Mouse (Mus musculus): ENCODE results near the gene Nisch. TPM values are rescaled to one million over a fixed set of nuclear protein-coding genes. Genes with fewer than 3 reads are reported as not detected.

The Nisch gene
- polyA plus RNA-seq, 1 experiment from 2014 or later: 291 TPM

- H3K4me1 ChIP-seq (ENCODE audit: control insufficient read depth, insufficient read depth, low read length): peaks cover 9% of the 10 kb centered on the region
- H3K9ac ChIP-seq (ENCODE audit: low read length): no peak overlapping the region
- WGBS: 89% methylated on average over 7 of the region's 7 CpGs
- H3K36me3 ChIP-seq (ENCODE audit: control insufficient read depth, insufficient read depth, low read length): peaks cover 17% of the 10 kb centered on the region
- ATAC-seq (ENCODE audit: insufficient read depth, low FRiP score): no peak
- no peaks in the 10 kb centered on the region for H3K9me3 ChIP-seq (replicated peaks; ENCODE audit: control insufficient read depth, low read length)
- no peak overlapping the region for H3K4me3 ChIP-seq (replicated peaks; ENCODE audit: low read length)
- H3K27ac ChIP-seq (ENCODE audit: low read length): no peak overlapping the region
- no peak overlapping the region for H3K4me2 ChIP-seq (ENCODE audit: low read depth, low read length)
- no peaks in the 10 kb centered on the region for H3K27me3 ChIP-seq (ENCODE audit: control insufficient read depth, insufficient read depth, low read length)
These were observed 17.1 kb downstream of the Nisch start for GRCm38 (mm10) chr14:31199599-31199998.

GRCm38 (mm10) chr14:31197547-31198516, 18.9 kb downstream of the Nisch start:
- H3K4me3 ChIP-seq (replicated peaks; ENCODE audit: low read length): no peak overlapping the region
- H3K27ac ChIP-seq (ENCODE audit: low read length): no peak overlapping the region
- peaks cover 12% of the 10 kb centered on the region for H3K36me3 ChIP-seq (ENCODE audit: control insufficient read depth, insufficient read depth, low read length)
- no peak overlapping the region; the same call in 1 of the 2 replicates for H3K9ac ChIP-seq (ENCODE audit: low read length)
- no peaks in the 10 kb centered on the region for H3K27me3 ChIP-seq (ENCODE audit: control insufficient read depth, insufficient read depth, low read length)
- H3K4me2 ChIP-seq (ENCODE audit: low read depth, low read length): no peak overlapping the region
- no peak; the same call in 1 of the 2 replicates for ATAC-seq (ENCODE audit: insufficient read depth, low FRiP score)
- H3K4me1 ChIP-seq (ENCODE audit: control insufficient read depth, insufficient read depth, low read length): 0 out of 2 replicates have a peak, but pooled peaks cover 5% of the 10 kb centered on the region
- WGBS: 67% methylated on average over 16 of the region's 16 CpGs
- no peaks in the 10 kb centered on the region for H3K9me3 ChIP-seq (replicated peaks; ENCODE audit: control insufficient read depth, low read length)

DNA sequence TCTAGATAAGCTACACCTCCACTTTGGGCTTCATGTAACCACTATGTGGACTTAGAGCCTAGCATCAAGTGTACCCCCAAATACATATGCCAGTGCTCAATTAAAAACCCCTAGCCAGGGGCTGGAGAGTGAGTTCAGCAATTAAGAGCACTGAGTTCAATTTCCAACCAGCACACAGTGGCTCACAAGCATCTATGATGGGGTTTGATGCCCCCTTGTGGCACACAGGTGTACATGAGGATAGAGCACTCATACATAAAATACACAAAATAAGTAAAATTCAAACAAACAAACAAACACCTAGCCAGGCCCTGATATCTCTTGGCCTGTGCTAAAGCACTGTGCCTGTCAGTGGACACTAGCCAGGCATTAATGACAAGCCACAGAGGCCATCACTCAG, 20.8 kb downstream of the Nisch start:
- Histone ChIP-seq H3K27ac (ENCODE audit: low read length) (no peak overlapping the region), H3K9ac (ENCODE audit: low read length) (no peak overlapping the region; the same call in 1 of the 2 replicates), H3K4me1 (ENCODE audit: control insufficient read depth, insufficient read depth, low read length) (0 out of 2 replicates have a peak, but pooled peaks cover 5% of the 10 kb centered on the region), H3K9me3 (replicated peaks; ENCODE audit: control insufficient read depth, low read length) (no peaks in the 10 kb centered on the region), H3K4me2 (ENCODE audit: low read depth, low read length) (no peak overlapping the region), H3K4me3 (replicated peaks; ENCODE audit: low read length) (no peak overlapping the region), H3K27me3 (ENCODE audit: control insufficient read depth, insufficient read depth, low read length) (no peaks in the 10 kb centered on the region), H3K36me3 (ENCODE audit: control insufficient read depth, insufficient read depth, low read length) (0 out of 2 replicates have a peak, but pooled peaks cover 15% of the 10 kb centered on the region)
- peak; percentile 9; the same call in 1 of the 2 replicates for ATAC-seq (ENCODE audit: insufficient read depth, low FRiP score)

- Histone ChIP-seq H3K4me1 (ENCODE audit: control insufficient read depth, insufficient read depth, low read length) (0 out of 2 replicates have a peak, but pooled peaks cover 5% of the 10 kb centered on the region), H3K9me3 (replicated peaks; ENCODE audit: control insufficient read depth, low read length) (no peaks in the 10 kb centered on the region), H3K9ac (ENCODE audit: low read length) (no peak overlapping the region), H3K36me3 (ENCODE audit: control insufficient read depth, insufficient read depth, low read length) (0 out of 2 replicates have a peak, but pooled peaks cover 16% of the 10 kb centered on the region), H3K27me3 (ENCODE audit: control insufficient read depth, insufficient read depth, low read length) (no peaks in the 10 kb centered on the region), H3K4me2 (ENCODE audit: low read depth, low read length) (no peak overlapping the region), H3K4me3 (replicated peaks; ENCODE audit: low read length) (no peak overlapping the region), H3K27ac (ENCODE audit: low read length) (peak overlapping the region; percentile 21; the same call in 1 of the 2 replicates)
- WGBS: 90% methylated on average over 4 of the region's 4 CpGs
- ATAC-seq (ENCODE audit: insufficient read depth, low FRiP score): no peak
These were observed 21.2 kb downstream of the Nisch start for GRCm38 (mm10) chr14:31195521-31195920.

DNA sequence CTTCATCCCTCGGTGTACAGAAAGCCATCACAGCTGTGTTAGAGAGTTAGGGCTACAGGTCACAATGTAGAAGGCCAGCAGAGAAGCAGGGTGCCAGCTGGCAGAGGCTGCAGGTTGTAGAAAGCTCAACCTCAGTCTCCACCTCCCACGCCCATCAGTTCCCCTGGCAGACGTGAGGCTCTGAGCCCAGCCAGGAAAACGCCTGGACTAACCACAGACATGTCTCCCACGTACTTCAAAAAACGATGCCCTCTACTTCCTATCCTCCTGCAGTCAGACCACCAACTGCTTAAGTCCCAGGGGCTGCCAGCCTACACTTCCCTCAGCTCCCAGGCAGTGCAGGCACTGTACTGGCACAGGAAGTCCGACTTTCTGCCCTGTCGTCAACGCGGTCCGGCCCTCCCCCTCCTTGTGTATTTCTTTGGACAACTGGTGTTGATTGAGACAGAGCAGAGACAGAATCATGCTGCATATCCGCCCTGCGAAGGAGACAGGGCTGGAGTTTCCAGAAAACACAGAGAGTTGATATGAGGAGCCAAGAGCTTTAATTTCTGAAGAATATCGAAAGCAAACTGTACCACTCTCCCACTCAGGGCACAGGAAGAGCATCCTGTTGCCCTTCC, 21.7 kb downstream of the Nisch start:
- no peaks in the 10 kb centered on the region for H3K9me3 ChIP-seq (replicated peaks; ENCODE audit: control insufficient read depth, low read length)
- WGBS: 65% methylated on average over 14 of the region's 14 CpGs
- no peak overlapping the region for H3K4me2 ChIP-seq (ENCODE audit: low read depth, low read length)
- no peak overlapping the region for H3K9ac ChIP-seq (ENCODE audit: low read length)
- ATAC-seq (ENCODE audit: insufficient read depth, low FRiP score): peak; percentile 52; the same call in 1 of the 2 replicates
- H3K27ac ChIP-seq (ENCODE audit: low read length): peak overlapping the region; percentile 21; the same call in 1 of the 2 replicates
- H3K27me3 ChIP-seq (ENCODE audit: control insufficient read depth, insufficient read depth, low read length): no peaks in the 10 kb centered on the region
- no peak overlapping the region for H3K4me3 ChIP-seq (replicated peaks; ENCODE audit: low read length)
- H3K36me3 ChIP-seq (ENCODE audit: control insufficient read depth, insufficient read depth, low read length): peaks cover 21% of the 10 kb centered on the region
- 0 out of 2 replicates have a peak, but pooled peaks cover 5% of the 10 kb centered on the region for H3K4me1 ChIP-seq (ENCODE audit: control insufficient read depth, insufficient read depth, low read length)

DNA sequence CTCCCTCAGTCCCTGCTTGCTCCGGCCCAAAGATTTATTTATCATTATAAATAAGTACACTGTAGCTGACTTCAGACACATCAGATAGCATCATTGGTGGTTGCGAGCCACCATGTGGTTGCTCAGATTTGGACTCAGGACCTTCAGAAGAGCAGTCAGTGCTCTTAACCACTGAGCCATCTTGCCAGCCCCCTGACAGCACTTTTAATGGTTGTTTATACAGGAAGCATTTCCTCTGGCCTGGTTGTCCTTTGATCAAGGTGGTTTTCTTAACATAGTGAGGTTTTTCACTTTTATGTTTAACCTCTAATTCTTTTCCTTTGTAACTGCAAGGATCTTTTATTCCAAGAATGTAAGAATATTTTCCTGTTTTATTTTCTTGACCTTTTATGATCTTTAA, 22.3 kb downstream of the Nisch start:
- WGBS: 85% methylated on average over 2 of the region's 2 CpGs
- no peak for ATAC-seq (ENCODE audit: insufficient read depth, low FRiP score)
- Histone ChIP-seq H3K4me1 (ENCODE audit: control insufficient read depth, insufficient read depth, low read length) (0 out of 2 replicates have a peak, but pooled peaks cover 5% of the 10 kb centered on the region), H3K36me3 (ENCODE audit: control insufficient read depth, insufficient read depth, low read length) (peaks cover 22% of the 10 kb centered on the region), H3K4me3 (replicated peaks; ENCODE audit: low read length) (no peak overlapping the region), H3K27ac (ENCODE audit: low read length) (no peak overlapping the region), H3K9ac (ENCODE audit: low read length) (no peak overlapping the region), H3K9me3 (replicated peaks; ENCODE audit: control insufficient read depth, low read length) (no peaks in the 10 kb centered on the region), H3K4me2 (ENCODE audit: low read depth, low read length) (no peak overlapping the region), H3K27me3 (ENCODE audit: control insufficient read depth, insufficient read depth, low read length) (no peaks in the 10 kb centered on the region)

GRCm38 (mm10) chr14:31193791-31194190, 23.0 kb downstream of the Nisch start:
- H3K27ac ChIP-seq (ENCODE audit: low read length): no peak overlapping the region
- H3K4me2 ChIP-seq (ENCODE audit: low read depth, low read length): no peak overlapping the region
- ATAC-seq (ENCODE audit: insufficient read depth, low FRiP score): no peak
- H3K4me1 ChIP-seq (ENCODE audit: control insufficient read depth, insufficient read depth, low read length): 0 out of 2 replicates have a peak, but pooled peaks cover 5% of the 10 kb centered on the region
- H3K9ac ChIP-seq (ENCODE audit: low read length): no peak overlapping the region
- H3K9me3 ChIP-seq (replicated peaks; ENCODE audit: control insufficient read depth, low read length): no peaks in the 10 kb centered on the region
- no peaks in the 10 kb centered on the region for H3K27me3 ChIP-seq (ENCODE audit: control insufficient read depth, insufficient read depth, low read length)
- 76% methylated on average over 7 of the region's 7 CpGs for WGBS
- H3K36me3 ChIP-seq (ENCODE audit: control insufficient read depth, insufficient read depth, low read length): peaks cover 27% of the 10 kb centered on the region
- no peak overlapping the region for H3K4me3 ChIP-seq (replicated peaks; ENCODE audit: low read length)

GRCm38 (mm10) chr14:31191936-31192335, 24.8 kb downstream of the Nisch start:
- Histone ChIP-seq H3K4me1 (ENCODE audit: control insufficient read depth, insufficient read depth, low read length) (no peaks in the 10 kb centered on the region), H3K9me3 (replicated peaks; ENCODE audit: control insufficient read depth, low read length) (no peaks in the 10 kb centered on the region), H3K27ac (ENCODE audit: low read length) (no peak overlapping the region), H3K36me3 (ENCODE audit: control insufficient read depth, insufficient read depth, low read length) (peaks cover 44% of the 10 kb centered on the region), H3K9ac (ENCODE audit: low read length) (no peak overlapping the region), H3K4me3 (replicated peaks; ENCODE audit: low read length) (no peak overlapping the region), H3K4me2 (ENCODE audit: low read depth, low read length) (no peak overlapping the region), H3K27me3 (ENCODE audit: control insufficient read depth, insufficient read depth, low read length) (no peaks in the 10 kb centered on the region)
- 74% methylated on average over 2 of the region's 2 CpGs for WGBS
- no peak for ATAC-seq (ENCODE audit: insufficient read depth, low FRiP score)

DNA sequence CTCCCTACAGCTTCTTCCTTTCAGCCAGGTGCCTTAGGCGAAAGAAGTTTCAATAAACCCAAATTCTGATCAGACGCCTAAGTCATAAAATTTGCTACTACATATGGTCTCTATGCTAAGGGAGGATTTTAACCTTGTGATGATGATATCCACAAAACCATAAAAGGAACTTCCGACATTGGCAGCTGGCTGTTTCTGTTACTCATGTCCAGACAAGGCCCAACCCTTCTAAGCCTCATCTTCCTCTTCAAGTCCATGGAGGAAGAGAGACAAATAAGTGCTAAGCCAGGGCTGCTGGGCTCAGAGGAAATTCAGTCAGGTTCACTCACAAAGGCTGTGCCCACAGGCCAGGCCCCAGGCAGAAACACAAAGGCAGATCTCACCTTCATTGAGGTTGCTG, 27.4 kb downstream of the Nisch start:
- no peaks in the 10 kb centered on the region for H3K4me1 ChIP-seq (ENCODE audit: control insufficient read depth, insufficient read depth, low read length)
- no peak overlapping the region for H3K4me3 ChIP-seq (replicated peaks; ENCODE audit: low read length)
- H3K9me3 ChIP-seq (replicated peaks; ENCODE audit: control insufficient read depth, low read length): no peaks in the 10 kb centered on the region
- H3K36me3 ChIP-seq (ENCODE audit: control insufficient read depth, insufficient read depth, low read length): peaks cover 60% of the 10 kb centered on the region
- H3K4me2 ChIP-seq (ENCODE audit: low read depth, low read length): no peak overlapping the region
- no peak overlapping the region for H3K9ac ChIP-seq (ENCODE audit: low read length)
- no peak for ATAC-seq (ENCODE audit: insufficient read depth, low FRiP score)
- H3K27me3 ChIP-seq (ENCODE audit: control insufficient read depth, insufficient read depth, low read length): no peaks in the 10 kb centered on the region
- 92% methylated on average over 3 of the region's 3 CpGs for WGBS
- peak overlapping the region; percentile 48; the same call in 1 of the 2 replicates for H3K27ac ChIP-seq (ENCODE audit: low read length)
